Mouse (Mus musculus) retina, postnatal 1 day (tissue): Measurements from ENCODE around the gene Adrb1.
"Not testable (repeated sequence)": the region's sequence is repeated elsewhere in the genome, so short reads cannot be mapped to it uniquely, and the experiment has no call there.

ENCODE experiments used
- DNase-seq: peaks from one replicate; pipeline ENCODE4 v3.0.0-alpha.2; 2012

Gene Adrb1

GRCm38 (mm10) chr19:56750709-56751108, 28.7 kb downstream of the Adrb1 start:
- no peak for DNase-seq

- not testable (repeated sequence) for DNase-seq
Observed at GRCm38 (mm10) chr19:56754456-56754855, 32.5 kb downstream of the Adrb1 start.

- DNase-seq, result no peak
Observed at GRCm38 (mm10) chr19:56756412-56756811, 34.4 kb downstream of the Adrb1 start.

GRCm38 (mm10) chr19:56758311-56758710, 36.3 kb downstream of the Adrb1 start:
- DNase-seq, result no peak

GRCm38 (mm10) chr19:56759740-56760139, 37.7 kb downstream of the Adrb1 start:
- DNase-seq, result no peak

- DNase-seq, result no peak
Observed at GRCm38 (mm10) chr19:56760306-56760940, 38.4 kb downstream of the Adrb1 start.

- DNase-seq, result no peak
Observed at GRCm38 (mm10) chr19:56761096-56761495, 39.1 kb downstream of the Adrb1 start.

- DNase-seq, result no peak
Observed at GRCm38 (mm10) chr19:56761727-56762126, 39.7 kb downstream of the Adrb1 start.

- DNase-seq, result no peak
Observed at GRCm38 (mm10) chr19:56762686-56763085, 40.7 kb downstream of the Adrb1 start.

GRCm38 (mm10) chr19:56769024-56769423, 47.0 kb downstream of the Adrb1 start:
- DNase-seq, result no peak

GRCm38 (mm10) chr19:56772158-56772557, 50.2 kb downstream of the Adrb1 start:
- no peak for DNase-seq

- peak; percentile 61 for DNase-seq
Observed at GRCm38 (mm10) chr19:56773393-56773971, 51.5 kb downstream of the Adrb1 start.

- DNase-seq, result no peak
Observed at GRCm38 (mm10) chr19:56774408-56774962, 52.5 kb downstream of the Adrb1 start.

- DNase-seq, result no peak
Observed at GRCm38 (mm10) chr19:56774971-56775892, 53.2 kb downstream of the Adrb1 start.

GRCm38 (mm10) chr19:56775893-56776718, 54.1 kb downstream of the Adrb1 start:
- peak; percentile 44 for DNase-seq

GRCm38 (mm10) chr19:56776719-56777382, 54.9 kb downstream of the Adrb1 start:
- DNase-seq, result peak; percentile 65

GRCm38 (mm10) chr19:56778532-56778931, 56.5 kb downstream of the Adrb1 start:
- DNase-seq, result not testable (repeated sequence)
